Mouse (Mus musculus) midbrain, embryonic 13.5 days (tissue): ENCODE results near the gene Mfsd4b1. TPM values are rescaled to one million over a fixed set of nuclear protein-coding genes. Genes with fewer than 3 reads are reported as not detected.
"Not testable (repeated sequence)": the region's sequence is repeated elsewhere in the genome, so short reads cannot be mapped to it uniquely, and the experiment has no call there.

Experiments used
- ATAC-seq: fragments of 200-750 bp; cut with Nextera tagmentation; 2 replicates; pipeline ENCODE4 v1.8.0; 2017; ENCODE audit warnings: mild to moderate bottlenecking, moderate TSS enrichment, moderate library complexity
- H3K27ac ChIP-seq: fragments of 300-500 bp; sonication (generic); 2 replicates; pipeline ENCODE4 v1.5.1; 2015; ENCODE audit warnings: inconsistent platforms, mild to moderate bottlenecking, moderate library complexity
- H3K27me3 ChIP-seq: fragments of 300-500 bp; sonication (generic); 2 replicates; pipeline ENCODE4 v1.6.1; 2015; ENCODE audit warnings: mild to moderate bottlenecking, inconsistent platforms
- H3K36me3 ChIP-seq: fragments of 300-500 bp; sonication (generic); 2 replicates; pipeline ENCODE4 v1.6.1; 2015; ENCODE audit warnings: mild to moderate bottlenecking, inconsistent platforms
- H3K4me1 ChIP-seq: fragments of 300-500 bp; sonication (generic); replicated peaks from 2 replicates; pipeline ENCODE4 v1.6.1; 2015; ENCODE audit warnings: inconsistent platforms
- H3K4me2 ChIP-seq: fragments of 300-500 bp; sonication (generic); replicated peaks from 2 replicates; pipeline ENCODE4 v1.6.1; 2015; ENCODE audit warnings: moderate library complexity, mild to moderate bottlenecking, inconsistent platforms
- H3K4me3 ChIP-seq: fragments of 300-500 bp; sonication (generic); replicated peaks from 2 replicates; pipeline ENCODE4 v1.5.1; 2015; ENCODE audit warnings: mild to moderate bottlenecking, inconsistent platforms
- H3K9ac ChIP-seq: fragments of 300-500 bp; sonication (generic); replicated peaks from 2 replicates; pipeline ENCODE4 v1.6.1; 2015; ENCODE audit warnings: mild to moderate bottlenecking, inconsistent platforms
- H3K9me3 ChIP-seq: fragments of 300-500 bp; sonication (generic); 2 replicates; pipeline ENCODE4 v1.6.1; 2016; ENCODE audit warnings: mild to moderate bottlenecking, inconsistent platforms
- WGBS: fragments of 180-500 bp; shearing (Covaris S2); methylation state at CpG from one replicate; pipeline ENCODE4 v1.1.7; 2015; 5-methylcytosine and 5-hydroxymethylcytosine counted together
- polyA plus RNA-seq: library from polyadenylated mRNA; unstranded; fragments of >200 nt; fragmentation: Nextera tagmentation; extraction: Ambion mirVana; gene quantifications from 2 replicates; pipeline ENCODE4 v1.2.1, GENCODE M21; 2015

The Mfsd4b1 gene
- polyA plus RNA-seq, 1 experiment from 2014 or later: 0.36 TPM

- H3K4me1 ChIP-seq: peaks cover 5% of the 10 kb centered on the region
- no peak overlapping the region for H3K4me3 ChIP-seq
- H3K9me3 ChIP-seq: 0 out of 2 replicates have a peak, but pooled peaks cover 3% of the 10 kb centered on the region
- no peaks in the 10 kb centered on the region for H3K27me3 ChIP-seq
- no peak overlapping the region for H3K4me2 ChIP-seq
- no peaks in the 10 kb centered on the region for H3K36me3 ChIP-seq
- H3K9ac ChIP-seq: no peak overlapping the region
- H3K27ac ChIP-seq: no peak overlapping the region
- no peak for ATAC-seq
- WGBS: 88% methylated on average over 2 of the region's 2 CpGs
Observed at GRCm38 (mm10) chr10:40029610-40030009, 4.5 kb upstream of the Mfsd4b1 start.

DNA sequence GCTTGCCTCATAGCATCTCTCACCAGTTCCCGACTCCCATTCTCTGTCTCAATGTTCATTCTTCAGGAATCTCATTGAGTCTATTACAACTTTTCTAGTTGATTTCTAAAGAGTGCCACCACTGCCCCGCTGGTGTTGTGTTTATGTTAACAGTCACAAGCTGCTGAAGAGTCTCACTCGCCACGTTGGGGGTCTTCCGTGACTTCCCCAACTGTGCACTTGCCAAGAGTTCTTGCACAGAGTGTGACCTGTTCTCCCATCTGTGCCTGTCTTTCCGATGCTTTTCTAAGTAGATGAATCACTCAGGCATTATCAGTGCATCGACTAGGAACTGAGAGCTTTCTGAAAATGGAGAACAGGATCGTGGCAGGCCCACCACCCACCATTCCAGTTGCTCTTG, 3.0 kb upstream of the Mfsd4b1 start:
- peaks cover 8% of the 10 kb centered on the region; the same call in 1 of the 2 replicates for H3K27me3 ChIP-seq
- no peak overlapping the region for H3K27ac ChIP-seq
- H3K36me3 ChIP-seq: no peaks in the 10 kb centered on the region
- WGBS: 86% methylated on average over 8 of the region's 8 CpGs
- no peak overlapping the region for H3K9ac ChIP-seq
- H3K4me1 ChIP-seq: peaks cover 12% of the 10 kb centered on the region
- H3K4me2 ChIP-seq: no peak overlapping the region
- no peak overlapping the region for H3K4me3 ChIP-seq
- H3K9me3 ChIP-seq: 0 out of 2 replicates have a peak, but pooled peaks cover 3% of the 10 kb centered on the region
- ATAC-seq: no peak

GRCm38 (mm10) chr10:40026546-40026945, 1.5 kb upstream of the Mfsd4b1 start:
- H3K4me3 ChIP-seq: no peak overlapping the region
- ATAC-seq: no peak
- H3K27ac ChIP-seq: no peak overlapping the region
- peaks cover 9% of the 10 kb centered on the region; the same call in 1 of the 2 replicates for H3K27me3 ChIP-seq
- no peak overlapping the region for H3K4me2 ChIP-seq
- H3K9me3 ChIP-seq: 0 out of 2 replicates have a peak, but pooled peaks cover 3% of the 10 kb centered on the region
- peaks cover 12% of the 10 kb centered on the region for H3K4me1 ChIP-seq
- no peaks in the 10 kb centered on the region for H3K36me3 ChIP-seq
- WGBS: 95% methylated on average over 5 of the region's 5 CpGs
- H3K9ac ChIP-seq: no peak overlapping the region

GRCm38 (mm10) chr10:40025560-40025959, 492 bp upstream of the Mfsd4b1 start:
- 68% methylated on average over 8 of the region's 8 CpGs for WGBS
- H3K9ac ChIP-seq: no peak overlapping the region; the same call in 1 of the 2 replicates
- H3K4me2 ChIP-seq: peak overlapping the region; percentile 89
- H3K36me3 ChIP-seq: no peaks in the 10 kb centered on the region
- H3K9me3 ChIP-seq: 0 out of 2 replicates have a peak, but pooled peaks cover 3% of the 10 kb centered on the region
- peaks cover 9% of the 10 kb centered on the region; the same call in 1 of the 2 replicates for H3K27me3 ChIP-seq
- H3K4me3 ChIP-seq: peak overlapping the region; percentile 69
- H3K4me1 ChIP-seq: peaks cover 12% of the 10 kb centered on the region
- H3K27ac ChIP-seq: peak overlapping the region; percentile 22; the same call in 1 of the 2 replicates
- no peak for ATAC-seq

DNA sequence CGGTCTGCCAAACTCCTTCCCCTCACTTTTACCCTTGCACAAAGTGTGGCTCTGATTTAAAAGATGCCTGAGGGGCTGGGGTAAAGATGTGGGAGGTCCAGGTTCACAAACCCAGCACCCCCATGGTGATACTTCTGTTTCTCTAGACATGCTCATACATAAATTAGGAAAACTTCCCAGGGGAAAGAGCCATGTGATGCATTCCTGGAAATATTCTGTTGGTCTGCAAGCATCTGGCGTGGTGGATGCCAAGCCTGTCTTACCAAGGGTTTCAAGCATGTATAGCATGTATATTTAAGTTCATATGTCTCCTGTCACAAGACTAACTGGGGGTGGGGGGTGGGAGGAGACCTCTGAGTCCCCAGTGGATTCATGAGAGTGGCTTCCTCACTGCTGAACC, 4.7 kb downstream of the Mfsd4b1 start:
- peaks cover 9% of the 10 kb centered on the region; the same call in 1 of the 2 replicates for H3K27me3 ChIP-seq
- no peak for ATAC-seq
- no peak overlapping the region for H3K9ac ChIP-seq
- no peak overlapping the region for H3K4me2 ChIP-seq
- no peaks in the 10 kb centered on the region for H3K9me3 ChIP-seq
- no peak overlapping the region for H3K27ac ChIP-seq
- H3K36me3 ChIP-seq: no peaks in the 10 kb centered on the region
- 65% methylated on average over 2 of the region's 2 CpGs for WGBS
- no peak overlapping the region for H3K4me3 ChIP-seq
- H3K4me1 ChIP-seq: peaks cover 10% of the 10 kb centered on the region

DNA sequence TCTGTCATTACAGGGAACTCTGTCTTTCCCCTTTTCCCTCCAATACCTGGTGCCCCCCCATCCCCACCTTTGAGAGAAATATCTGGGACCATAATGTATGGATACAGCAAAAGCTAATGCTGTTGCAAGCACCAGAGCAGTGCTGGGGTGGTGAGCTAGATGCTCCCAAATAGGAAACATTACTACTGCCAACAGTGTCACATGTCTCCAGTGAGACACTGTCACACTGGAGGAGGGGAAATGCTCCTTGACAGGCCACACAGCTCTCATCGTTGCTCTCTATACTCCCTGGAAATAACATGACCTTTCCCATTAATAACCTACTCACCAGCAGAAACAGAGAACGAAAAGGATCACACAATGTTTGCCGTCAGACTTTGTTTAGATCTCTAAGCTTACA, 5.6 kb downstream of the Mfsd4b1 start:
- Histone ChIP-seq H3K27ac (no peak overlapping the region), H3K9me3 (no peaks in the 10 kb centered on the region), H3K4me3 (no peak overlapping the region), H3K27me3 (peaks cover 9% of the 10 kb centered on the region; the same call in 1 of the 2 replicates), H3K4me2 (no peak overlapping the region), H3K4me1 (peaks cover 6% of the 10 kb centered on the region; the same call in 1 of the 2 replicates), H3K9ac (no peak overlapping the region), H3K36me3 (no peaks in the 10 kb centered on the region)
- 71% methylated on average over 3 of the region's 3 CpGs for WGBS
- no peak for ATAC-seq

GRCm38 (mm10) chr10:40018261-40018860, 6.7 kb downstream of the Mfsd4b1 start:
- Histone ChIP-seq H3K36me3 (no peaks in the 10 kb centered on the region), H3K4me1 (no peaks in the 10 kb centered on the region), H3K4me2 (no peak overlapping the region), H3K27ac (no peak overlapping the region), H3K4me3 (no peak overlapping the region), H3K9ac (no peak overlapping the region), H3K9me3 (no peaks in the 10 kb centered on the region), H3K27me3 (peaks cover 3% of the 10 kb centered on the region; the same call in 1 of the 2 replicates)
- no peak for ATAC-seq
- 88% methylated on average over 5 of the region's 5 CpGs for WGBS

DNA sequence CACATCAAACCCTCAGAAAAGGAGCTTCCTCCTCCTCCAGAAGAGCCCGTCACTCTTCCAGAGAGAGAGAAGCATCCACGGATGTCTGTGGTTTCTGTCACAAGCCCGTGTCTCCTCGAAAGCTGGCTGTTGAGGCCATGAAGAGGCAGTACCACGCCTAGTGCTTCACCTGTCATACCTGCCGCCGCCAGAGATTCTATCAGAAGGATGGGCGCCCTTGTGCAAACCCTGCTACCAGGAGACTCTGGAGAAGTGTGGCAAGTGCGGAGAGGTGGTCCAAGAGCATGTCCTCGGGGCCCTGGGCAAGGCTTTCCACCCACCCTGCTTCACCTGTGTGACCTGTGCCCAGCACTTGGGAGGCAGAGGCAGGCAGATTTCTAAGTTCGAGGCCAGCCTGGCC, 15.5 kb downstream of the Mfsd4b1 start:
- H3K9me3 ChIP-seq: no peaks in the 10 kb centered on the region
- no peak overlapping the region for H3K9ac ChIP-seq
- WGBS: 85% methylated on average over 11 of the region's 11 CpGs
- no peaks in the 10 kb centered on the region for H3K4me1 ChIP-seq
- no peaks in the 10 kb centered on the region for H3K27me3 ChIP-seq
- ATAC-seq: no peak
- H3K4me3 ChIP-seq: no peak overlapping the region
- no peaks in the 10 kb centered on the region for H3K36me3 ChIP-seq
- H3K27ac ChIP-seq: no peak overlapping the region
- H3K4me2 ChIP-seq: no peak overlapping the region

DNA sequence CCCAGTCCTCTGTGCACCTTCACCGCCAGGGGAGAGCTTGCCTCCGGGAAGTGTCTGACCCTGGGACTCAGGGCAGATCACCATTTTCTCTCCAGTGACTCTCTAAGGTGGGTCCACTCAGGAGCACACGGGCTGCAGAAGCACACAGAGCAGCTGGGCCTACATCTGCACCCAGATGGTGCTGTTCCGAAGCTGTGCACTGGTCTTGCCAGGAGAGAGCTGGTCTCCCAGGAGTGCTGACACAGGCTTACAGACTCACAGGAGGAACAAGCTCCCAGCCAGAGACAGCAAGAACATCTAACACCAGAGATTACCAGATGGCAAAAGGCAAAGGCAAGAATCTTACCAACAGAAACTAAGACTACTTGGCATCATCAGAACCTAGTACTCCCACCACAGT, 16.2 kb downstream of the Mfsd4b1 start:
- 76% methylated on average over 4 of the region's 4 CpGs for WGBS
- not testable (repeated sequence) for H3K36me3 ChIP-seq, H3K4me3 ChIP-seq, H3K4me1 ChIP-seq, H3K27me3 ChIP-seq, ATAC-seq, H3K4me2 ChIP-seq, H3K27ac ChIP-seq, H3K9me3 ChIP-seq, H3K9ac ChIP-seq

- no peak overlapping the region for H3K9ac ChIP-seq
- H3K4me1 ChIP-seq: no peaks in the 10 kb centered on the region
- H3K9me3 ChIP-seq: no peaks in the 10 kb centered on the region
- H3K27me3 ChIP-seq: no peaks in the 10 kb centered on the region
- H3K4me2 ChIP-seq: no peak overlapping the region
- WGBS: 85% methylated on average over 4 of the region's 4 CpGs
- ATAC-seq: no peak
- H3K4me3 ChIP-seq: no peak overlapping the region
- no peak overlapping the region for H3K27ac ChIP-seq
- H3K36me3 ChIP-seq: no peaks in the 10 kb centered on the region
Observed at GRCm38 (mm10) chr10:40007953-40008352, 17.1 kb downstream of the Mfsd4b1 start.

GRCm38 (mm10) chr10:40006963-40007362, 18.1 kb downstream of the Mfsd4b1 start:
- H3K4me3 ChIP-seq: no peak overlapping the region
- H3K27ac ChIP-seq: no peak overlapping the region
- H3K4me2 ChIP-seq: no peak overlapping the region
- no peak overlapping the region for H3K9ac ChIP-seq
- 59% methylated on average over 10 of the region's 10 CpGs for WGBS
- no peaks in the 10 kb centered on the region for H3K36me3 ChIP-seq
- no peak for ATAC-seq
- H3K4me1 ChIP-seq: no peaks in the 10 kb centered on the region
- no peaks in the 10 kb centered on the region for H3K27me3 ChIP-seq
- no peaks in the 10 kb centered on the region for H3K9me3 ChIP-seq

- H3K4me1 ChIP-seq: no peaks in the 10 kb centered on the region
- H3K27ac ChIP-seq: no peak overlapping the region
- ATAC-seq: no peak
- WGBS: 91% methylated on average over 2 of the region's 2 CpGs
- no peak overlapping the region for H3K4me3 ChIP-seq
- H3K9me3 ChIP-seq: no peaks in the 10 kb centered on the region
- H3K4me2 ChIP-seq: no peak overlapping the region
- no peak overlapping the region for H3K9ac ChIP-seq
- H3K27me3 ChIP-seq: no peaks in the 10 kb centered on the region
- H3K36me3 ChIP-seq: no peaks in the 10 kb centered on the region
Observed at GRCm38 (mm10) chr10:40000746-40001145, 24.3 kb downstream of the Mfsd4b1 start.

DNA sequence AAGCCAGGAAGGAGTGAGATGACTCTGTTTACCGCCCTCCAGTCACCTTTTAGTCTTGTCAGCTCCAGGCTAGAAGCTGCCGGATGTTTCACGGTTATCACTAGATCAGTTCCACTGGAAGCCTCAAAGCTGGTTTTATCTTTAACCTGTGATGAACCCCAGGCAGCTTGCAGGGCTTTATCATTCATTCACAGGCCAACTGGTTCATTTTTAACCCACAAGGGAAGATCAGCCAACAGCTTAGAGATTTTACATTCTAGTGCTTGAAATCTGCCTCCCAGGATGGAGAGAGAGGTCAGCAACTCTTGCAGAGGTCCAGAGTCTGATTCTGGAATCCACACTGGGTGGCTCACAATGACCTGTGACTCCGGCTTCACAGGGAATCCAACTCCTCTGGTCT, 33.9 kb downstream of the Mfsd4b1 start:
- no peak overlapping the region for H3K4me2 ChIP-seq
- no peaks in the 10 kb centered on the region for H3K36me3 ChIP-seq
- H3K9ac ChIP-seq: no peak overlapping the region
- no peak for ATAC-seq
- 80% methylated on average over 4 of the region's 4 CpGs for WGBS
- H3K4me3 ChIP-seq: no peak overlapping the region
- no peaks in the 10 kb centered on the region for H3K4me1 ChIP-seq
- H3K27me3 ChIP-seq: no peaks in the 10 kb centered on the region
- H3K27ac ChIP-seq: no peak overlapping the region
- 0 out of 2 replicates have a peak, but pooled peaks cover 3% of the 10 kb centered on the region for H3K9me3 ChIP-seq
